Mouse (Mus musculus) cerebellum, adult 2 months (tissue): ENCODE data around the gene Phc2. TPM values are rescaled to one million over a fixed set of nuclear protein-coding genes. Genes with fewer than 3 reads are reported as not detected.

Source experiments
- DNase-seq, 2 experiments: peaks; one replicate each; pipeline ENCODE4 v3.0.0; 2021
- H3K27ac ChIP-seq: fragments of 200-500 bp; 2 replicates; pipeline ENCODE4 v1.5.1; 2012; ENCODE audit warnings: low read length, control low read depth, inconsistent platforms; ENCODE audit not compliant: insufficient read depth
- H3K27me3 ChIP-seq: fragments of 200-500 bp; 2 replicates; pipeline ENCODE4 v1.6.1; 2012; ENCODE audit warnings: inconsistent platforms, mild to moderate bottlenecking, low read length, moderate library complexity; ENCODE audit not compliant: control insufficient read depth, insufficient read depth
- H3K4me1 ChIP-seq: fragments of 200-500 bp; 2 replicates; pipeline ENCODE4 v1.6.1; 2011; ENCODE audit warnings: low read length; ENCODE audit not compliant: control insufficient read depth, insufficient read depth
- H3K4me3 ChIP-seq: fragments of 200-500 bp; replicated peaks from 2 replicates; pipeline ENCODE3; 2011; ENCODE audit warnings: mild to moderate bottlenecking, low read depth, low read length, control low read depth; ENCODE audit not compliant: insufficient read depth
- CTCF ChIP-seq: fragments of 200-500 bp; IDR thresholded peaks from 2 replicates; pipeline ENCODE4 v1.5.1; 2011; ENCODE audit warnings: low read depth, mild to moderate bottlenecking, control low read depth, low read length, moderate library complexity, borderline replicate concordance; ENCODE audit not compliant: insufficient read depth
- POLR2A ChIP-seq: fragments of 200-500 bp; IDR thresholded peaks from 2 replicates; pipeline ENCODE4 v1.6.1; 2011; ENCODE audit warnings: low read length, control low read depth, borderline replicate concordance; ENCODE audit not compliant: insufficient read depth
- WGBS: fragments of 180-500 bp; shearing (Covaris S2); methylation state at CpG from one replicate; pipeline ENCODE4 v1.1.7; 2018; 5-methylcytosine and 5-hydroxymethylcytosine counted together
- polyA plus RNA-seq: library from polyadenylated mRNA; depleted of rRNA; stranded (reverse); fragments of >200 nt; gene quantifications from 2 replicates; pipeline ENCODE4 v1.2.3, GENCODE M21; 2012

Gene Phc2
- polyA plus RNA-seq, 1 experiment, result 133 TPM

DNA sequence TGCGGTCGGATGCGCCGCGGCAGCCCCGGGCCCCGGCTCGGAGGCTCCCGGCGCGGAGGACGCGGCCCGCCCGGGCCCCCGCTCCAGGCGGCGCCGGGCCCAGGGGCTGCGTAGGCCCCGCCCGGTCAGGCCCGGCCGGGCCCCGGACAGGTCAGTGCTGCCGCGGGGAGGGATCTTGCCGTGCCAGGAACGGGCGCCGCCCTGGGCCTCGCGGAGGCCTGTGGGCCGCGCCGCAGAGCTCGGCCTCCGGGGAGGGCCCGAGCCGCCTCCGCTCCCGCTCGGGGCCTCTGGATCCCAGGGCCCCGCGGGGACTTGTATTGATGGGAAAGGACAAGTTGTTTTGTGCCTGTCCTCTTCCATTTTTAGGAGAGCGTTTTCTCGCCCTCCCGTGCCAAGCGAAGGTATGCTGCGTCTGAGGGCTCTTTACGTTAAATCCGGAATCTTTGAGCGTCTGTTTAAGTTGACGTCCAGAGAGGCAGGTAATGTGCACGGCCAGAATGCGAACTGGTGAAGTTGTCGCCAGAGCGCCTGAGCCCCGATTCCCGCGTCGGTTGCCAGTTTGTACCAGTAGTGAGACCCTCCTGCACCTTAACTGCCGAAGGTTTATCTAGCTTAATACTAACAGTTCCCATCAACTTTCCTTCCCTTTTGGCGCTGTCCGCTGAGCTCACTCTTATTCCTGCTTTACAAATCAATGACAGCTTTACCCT is 73.4 kb downstream of the Phc2 start:
- WGBS, result under 1% methylated on average over 62 of the region's 65 CpGs
- peak; percentile 72 to 76 for DNase-seq

DNA sequence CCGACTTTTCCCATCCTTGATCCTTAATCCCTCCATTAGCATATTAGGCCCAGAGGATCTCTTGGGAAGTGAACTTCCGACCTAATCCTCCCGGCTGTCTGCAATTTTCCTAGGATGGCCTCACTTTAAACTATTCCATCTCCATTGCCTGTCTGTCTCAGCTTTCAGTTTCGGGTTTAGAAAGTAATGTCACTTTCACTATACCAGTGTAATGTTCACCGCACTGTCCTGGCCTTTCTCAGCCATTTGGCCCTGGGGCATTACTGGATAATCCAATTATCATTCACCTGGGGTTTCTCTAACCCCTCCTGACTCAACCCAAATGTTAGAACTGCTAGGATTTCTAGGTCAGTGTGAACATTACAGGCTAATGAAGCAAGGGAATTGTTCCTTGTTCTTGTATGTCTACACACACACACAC is 73.9 kb downstream of the Phc2 start:
- H3K4me1 ChIP-seq, result peaks cover 27% of the 10 kb centered on the region
- 1% methylated on average over 5 of the region's 5 CpGs for WGBS
- peak in 1 of 2 experiments; percentile 41 for DNase-seq
- no peaks in the 10 kb centered on the region for H3K27me3 ChIP-seq
- TF ChIP-seq POLR2A (no peak), CTCF (no peak)
- peak overlapping the region; percentile 96; the same call in 1 of the 2 replicates for H3K27ac ChIP-seq
- peak overlapping the region; percentile 76 for H3K4me3 ChIP-seq

More for the DNA sequence above, 73.4 kb downstream of the Phc2 start:
- H3K27me3 ChIP-seq, result no peaks in the 10 kb centered on the region
- no peak for TF ChIP-seq POLR2A
- TF ChIP-seq CTCF, result no peak
- H3K4me1 ChIP-seq, result peaks cover 28% of the 10 kb centered on the region
- H3K4me3 ChIP-seq, result peak overlapping the region; percentile 76
- peak overlapping the region; percentile 96 for H3K27ac ChIP-seq

DNA sequence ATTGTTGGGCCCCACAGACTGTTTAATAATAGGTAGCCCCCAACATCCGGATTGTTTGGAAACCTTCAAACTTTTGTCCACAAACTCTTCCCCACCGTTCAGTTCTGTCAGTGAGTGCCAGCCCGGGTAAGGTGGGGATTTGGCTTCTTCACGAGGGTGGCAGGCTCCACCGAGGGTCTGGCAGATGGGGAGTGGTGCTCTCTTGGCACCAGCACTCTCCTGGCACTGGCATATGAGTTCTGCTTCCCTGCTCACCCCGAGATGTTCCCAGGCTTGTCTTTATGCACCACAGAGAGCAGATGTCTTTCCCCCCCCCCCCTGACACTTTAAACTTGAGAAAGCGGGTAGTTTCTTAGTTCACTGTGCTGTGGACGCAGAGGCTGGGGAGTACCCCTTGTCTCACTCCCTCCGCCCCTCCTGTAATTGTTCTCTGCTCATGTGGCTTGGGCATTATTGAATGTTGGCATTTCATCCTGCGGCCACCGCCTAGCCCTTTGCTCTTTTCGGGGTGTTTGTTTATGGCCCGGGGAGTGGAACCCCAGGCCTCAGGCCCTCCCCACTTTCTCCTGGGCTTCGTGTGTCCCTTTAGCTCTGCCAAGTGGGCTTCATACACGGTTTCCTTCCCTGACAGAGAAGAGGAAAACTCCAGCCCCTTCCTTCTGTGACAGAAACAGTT is 74.7 kb downstream of the Phc2 start:
- peak overlapping the region; percentile 83 for H3K27ac ChIP-seq
- DNase-seq, result peak; percentile 74 to 82
- WGBS, result 1% methylated on average over 15 of the region's 15 CpGs
- TF ChIP-seq POLR2A (no peak), CTCF (no peak)
- H3K4me3 ChIP-seq, result peak overlapping the region; percentile 76
- peaks cover 30% of the 10 kb centered on the region for H3K4me1 ChIP-seq
- H3K27me3 ChIP-seq, result no peaks in the 10 kb centered on the region

DNA sequence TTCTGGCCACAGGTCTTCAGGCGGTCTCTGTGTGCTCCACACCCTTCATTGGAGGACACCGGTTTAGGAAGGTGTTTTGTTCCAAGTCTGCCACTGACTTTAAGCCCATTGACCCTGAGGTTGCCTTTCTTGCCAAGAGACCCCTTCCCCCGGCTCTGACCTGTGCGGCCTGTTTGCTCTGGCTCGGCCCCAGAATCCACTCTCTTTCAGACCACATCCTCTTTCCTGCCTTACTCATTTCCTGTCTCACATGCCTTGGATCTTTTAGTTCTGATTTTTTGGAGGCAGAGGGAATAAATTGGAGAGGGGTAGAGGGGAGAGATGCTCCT is 75.2 kb downstream of the Phc2 start:
- DNase-seq, result no peak
- peak overlapping the region; percentile 76 for H3K4me3 ChIP-seq
- H3K4me1 ChIP-seq, result peaks cover 32% of the 10 kb centered on the region
- WGBS, result 3% methylated on average over 5 of the region's 5 CpGs
- no peak for TF ChIP-seq CTCF
- TF ChIP-seq POLR2A, result no peak
- H3K27me3 ChIP-seq, result no peaks in the 10 kb centered on the region
- peak overlapping the region; percentile 83 for H3K27ac ChIP-seq

DNA sequence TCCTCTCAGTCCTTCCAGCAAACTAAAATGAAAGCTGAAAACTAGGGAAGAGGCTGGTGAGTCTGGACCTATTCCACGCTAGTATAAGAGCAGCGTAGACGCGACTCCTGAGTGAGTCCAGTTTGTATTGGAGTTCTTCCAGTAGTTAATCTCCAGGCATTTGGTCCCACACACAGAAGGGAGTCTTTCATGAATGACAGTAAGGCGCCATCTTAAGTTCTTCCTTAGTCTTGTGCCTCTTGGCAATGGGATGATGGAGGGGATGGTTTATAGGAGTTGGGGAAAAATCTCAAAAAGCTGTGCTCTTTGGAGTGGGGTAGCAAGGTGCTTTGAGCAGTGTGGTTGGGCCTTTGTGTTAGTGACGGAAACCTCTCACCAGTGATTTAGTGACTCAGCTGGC is 75.8 kb downstream of the Phc2 start:
- no peaks in the 10 kb centered on the region for H3K27me3 ChIP-seq
- H3K27ac ChIP-seq, result peak overlapping the region; percentile 83; the same call in 1 of the 2 replicates
- H3K4me1 ChIP-seq, result peaks cover 34% of the 10 kb centered on the region
- DNase-seq, result no peak
- peak overlapping the region; percentile 76 for H3K4me3 ChIP-seq
- TF ChIP-seq CTCF, result no peak
- TF ChIP-seq POLR2A, result no peak
- WGBS, result 5% methylated on average over 6 of the region's 6 CpGs

DNA sequence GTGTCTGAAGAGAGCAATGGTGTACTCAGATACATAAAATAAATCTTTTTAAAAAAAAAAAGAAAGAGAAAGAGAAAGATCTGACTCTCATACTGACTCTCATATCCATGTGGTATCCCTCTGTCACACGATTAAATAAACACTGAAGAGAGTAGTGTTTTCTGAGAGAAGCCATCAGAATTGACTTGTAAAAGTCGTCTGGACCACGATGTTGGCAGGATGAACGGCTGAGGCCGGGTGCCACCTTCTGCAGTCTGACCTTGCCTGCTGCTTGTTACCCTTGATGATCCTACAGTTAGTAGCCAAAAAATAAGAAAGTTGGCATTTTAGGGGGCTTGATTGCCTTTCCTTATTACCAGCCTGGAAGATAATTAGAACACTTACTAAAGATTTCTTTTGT is 78.3 kb downstream of the Phc2 start:
- DNase-seq, result no peak
- under 1% methylated on average over 5 of the region's 5 CpGs for WGBS
- Histone ChIP-seq H3K27me3 (no peaks in the 10 kb centered on the region), H3K27ac (no peak overlapping the region), H3K4me1 (peaks cover 45% of the 10 kb centered on the region), H3K4me3 (no peak overlapping the region)
- TF ChIP-seq POLR2A (no peak), CTCF (no peak)

DNA sequence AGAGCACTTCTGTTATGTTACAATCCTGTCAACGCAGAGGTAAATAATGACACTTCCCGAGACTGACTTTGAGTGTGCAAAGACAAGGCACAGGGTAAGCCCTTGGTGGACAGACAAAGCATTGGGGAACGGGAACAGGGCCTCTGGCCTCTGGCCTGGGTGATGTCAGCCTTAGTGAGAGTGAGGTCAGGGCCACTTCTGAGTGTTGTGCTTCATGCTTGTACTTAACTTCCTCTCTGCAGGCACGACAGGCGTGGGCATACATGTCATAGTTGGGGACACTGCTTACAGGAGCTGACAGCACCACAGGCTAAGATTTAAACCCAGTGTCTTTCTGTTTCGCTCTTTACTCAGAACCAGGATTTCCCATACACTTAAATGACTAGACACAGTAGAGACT is 79.0 kb downstream of the Phc2 start:
- WGBS, result 10% methylated on average over 6 of the region's 6 CpGs
- Histone ChIP-seq H3K4me1 (peaks cover 52% of the 10 kb centered on the region), H3K27ac (peak overlapping the region; percentile 31), H3K4me3 (peak overlapping the region; percentile 20), H3K27me3 (no peaks in the 10 kb centered on the region)
- DNase-seq, result no peak
- no peak for TF ChIP-seq POLR2A
- no peak for TF ChIP-seq CTCF

DNA sequence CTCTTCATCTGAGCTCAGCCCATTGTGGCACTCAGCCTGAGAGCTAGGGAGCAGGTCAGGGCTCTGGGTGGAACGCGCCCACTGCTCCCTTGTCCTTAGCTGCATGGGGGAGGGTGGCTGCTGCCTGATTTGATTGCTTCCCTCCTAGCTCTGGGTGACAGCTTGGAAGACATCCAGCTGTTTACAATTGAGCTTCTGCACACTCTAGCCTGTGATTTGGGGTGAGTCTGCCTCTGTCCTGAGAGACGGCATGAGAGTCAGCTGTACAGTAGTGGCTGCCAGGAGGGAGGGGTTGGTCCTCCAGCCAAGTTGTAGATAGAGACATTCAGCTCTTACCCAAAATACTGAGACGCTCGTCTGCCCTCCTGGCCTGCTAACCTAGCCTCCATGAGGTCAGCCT is 79.7 kb downstream of the Phc2 start:
- Histone ChIP-seq H3K4me1 (peaks cover 53% of the 10 kb centered on the region), H3K27ac (peak overlapping the region; percentile 31), H3K4me3 (peak overlapping the region; percentile 4), H3K27me3 (no peaks in the 10 kb centered on the region)
- WGBS, result 3% methylated on average over 5 of the region's 5 CpGs
- DNase-seq, result peak in 1 of 2 experiments; percentile 71
- no peak for TF ChIP-seq POLR2A
- no peak for TF ChIP-seq CTCF
